Mouse (Mus musculus) adipocyte (in vitro differentiated cells): ENCODE results near the gene Cntf.
A peak's percentile ranks its signal among the peaks of the same experiment; 100 is the strongest.
"Not testable (repeated sequence)": the region's sequence is repeated elsewhere in the genome, so short reads cannot be mapped to it uniquely, and the experiment has no call there.

Experiments
- DNase-seq: peaks from one replicate; pipeline ENCODE4 v3.0.0-alpha.2; 2016; ENCODE audit warnings: low spot score

Gene Cntf

GRCm38 (mm10) chr19:12762212-12763130 is 3.0 kb downstream of the Cntf start:
- DNase-seq, result no peak

DNA sequence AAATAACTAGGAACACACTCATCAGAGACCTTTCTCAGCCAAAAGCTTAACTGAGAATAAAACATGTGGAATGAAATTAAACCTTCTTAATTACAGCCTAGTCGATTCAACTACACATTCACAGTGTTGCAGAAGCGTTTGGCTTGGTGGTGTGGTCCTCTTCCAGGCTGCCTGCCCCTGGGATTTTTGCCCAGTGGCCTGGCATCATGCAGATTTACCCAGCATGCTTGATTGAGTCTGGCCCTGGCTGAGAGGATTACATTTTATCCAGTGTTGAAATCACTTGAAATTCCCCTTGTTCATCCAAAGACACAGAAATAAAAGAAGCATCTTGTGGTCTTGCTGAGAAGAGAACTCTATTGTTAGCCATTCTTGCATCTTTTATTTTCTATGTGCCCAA is 5.8 kb downstream of the Cntf start:
- peak; percentile 97 for DNase-seq

GRCm38 (mm10) chr19:12758936-12759478 is 6.4 kb downstream of the Cntf start:
- DNase-seq, result no peak

DNA sequence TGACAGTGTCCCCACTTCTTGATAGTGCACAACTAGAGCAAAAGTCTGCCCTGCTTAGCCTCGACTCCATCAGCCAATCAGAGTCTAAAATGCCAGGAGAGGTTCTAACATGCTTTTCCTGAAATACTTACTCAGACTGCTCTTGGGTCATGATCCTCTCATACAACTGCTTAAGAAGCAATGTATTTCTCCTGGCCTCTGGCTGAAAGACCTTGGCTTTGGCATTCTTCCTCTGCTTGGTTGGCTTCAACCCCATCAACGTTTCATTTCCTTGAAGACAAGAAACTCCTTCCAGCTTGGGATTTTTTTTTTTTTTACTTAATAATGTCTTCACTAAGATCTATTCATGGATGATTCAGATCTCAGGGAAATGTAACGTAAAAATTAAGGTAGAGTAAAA is 9.1 kb downstream of the Cntf start:
- peak; percentile 53 for DNase-seq

DNA sequence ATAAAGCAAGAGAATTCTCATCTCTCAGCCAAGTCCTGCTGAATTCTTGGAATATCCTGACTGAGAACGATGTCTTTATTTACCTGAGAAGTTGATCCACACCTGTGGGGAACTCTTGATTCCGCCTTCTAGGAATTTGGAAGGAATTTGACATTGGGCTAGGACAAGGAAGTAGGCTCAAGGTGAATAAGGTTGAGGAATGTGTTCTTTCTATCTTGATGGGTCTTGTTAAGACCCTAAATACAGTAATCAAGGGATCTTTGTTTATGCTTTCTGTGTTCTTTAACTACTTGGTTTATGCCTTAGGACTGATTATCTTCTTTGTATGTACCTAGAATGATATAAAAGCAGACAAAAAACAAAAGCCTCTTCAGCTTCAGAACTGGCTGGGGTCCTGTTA is 33.5 kb downstream of the Cntf start:
- no peak for DNase-seq

- no peak for DNase-seq
Measured at GRCm38 (mm10) chr19:12731036-12731435, 34.4 kb downstream of the Cntf start.

DNA sequence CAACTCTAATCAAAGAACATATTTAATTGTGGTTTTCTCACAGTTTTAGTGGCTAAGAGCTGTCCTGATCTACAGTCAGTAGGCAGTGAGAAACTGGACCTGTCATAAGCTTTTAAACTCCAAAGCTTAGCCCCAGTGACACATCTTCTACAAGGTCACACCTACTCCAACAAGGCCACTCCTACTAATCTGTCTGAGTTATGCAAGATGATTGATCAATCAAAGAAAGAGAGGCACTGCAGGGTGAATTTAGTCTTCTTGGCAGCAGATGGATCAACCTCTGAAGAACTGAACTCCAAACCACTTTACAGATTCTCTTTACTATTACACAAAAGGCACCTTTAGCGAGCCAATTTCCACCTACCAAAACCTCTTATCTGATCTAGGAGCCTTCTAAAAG is 39.6 kb downstream of the Cntf start:
- DNase-seq, result no peak

- peak; percentile 73 for DNase-seq
Measured at GRCm38 (mm10) chr19:12722308-12722707, 43.1 kb downstream of the Cntf start.

- not testable (repeated sequence) for DNase-seq
Measured at GRCm38 (mm10) chr19:12721596-12721995, 43.8 kb downstream of the Cntf start.

DNA sequence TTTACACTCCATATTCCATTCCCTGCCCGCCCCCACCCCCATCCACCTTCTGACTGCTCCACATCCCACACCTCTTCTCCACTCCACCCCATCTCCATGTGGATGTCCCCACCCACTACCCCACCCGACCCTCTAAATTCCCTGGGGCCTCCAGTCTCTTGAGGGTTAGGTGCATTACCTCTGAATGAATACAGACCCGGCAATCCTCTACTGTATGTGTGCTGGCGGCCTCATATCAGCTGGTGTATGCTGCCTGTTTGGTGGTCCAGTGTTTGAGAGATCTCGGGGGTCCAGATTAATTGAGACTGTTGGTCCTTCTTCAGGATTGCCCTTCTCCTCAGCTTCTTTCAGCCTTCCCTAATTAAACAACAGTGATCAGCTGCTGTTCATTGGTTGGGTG is 44.5 kb downstream of the Cntf start:
- DNase-seq, result not testable (repeated sequence)

GRCm38 (mm10) chr19:12720463-12720862 is 45.0 kb downstream of the Cntf start:
- no peak for DNase-seq

DNA sequence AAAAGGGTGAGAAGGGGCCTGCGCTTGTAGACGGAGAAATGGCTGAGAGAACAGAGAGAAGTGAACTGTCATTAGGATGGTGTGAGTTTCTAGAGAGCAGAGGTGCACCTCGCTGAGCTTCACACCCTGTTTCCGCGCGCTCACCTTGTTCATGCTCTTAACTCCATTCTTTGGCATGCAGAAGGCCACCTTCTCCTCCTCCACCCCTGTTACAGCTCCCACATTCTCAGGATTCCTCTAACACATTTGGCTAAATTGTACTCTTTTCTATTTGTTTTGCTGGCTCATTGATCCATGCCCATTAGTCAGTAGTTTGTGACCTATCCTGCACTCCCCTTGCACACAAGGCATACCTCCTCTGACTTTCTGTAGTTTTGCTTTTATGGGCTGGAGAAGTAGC is 46.2 kb downstream of the Cntf start:
- DNase-seq, result no peak
